Mouse (Mus musculus) lung, embryonic 15.5 days (tissue): ENCODE data around the gene Gda. TPM values are rescaled to one million over a fixed set of nuclear protein-coding genes. Genes with fewer than 3 reads are reported as not detected.

Experiments
- ATAC-seq: fragments of 200-750 bp; cut with Nextera tagmentation; 2 replicates; pipeline ENCODE4 v1.8.0; 2017; ENCODE audit warnings: moderate number of reproducible peaks, borderline replicate concordance; ENCODE audit not compliant: low FRiP score, low TSS enrichment; ENCODE audit errors: extremely low read depth
- H3K27ac ChIP-seq: fragments of 300-500 bp; sonication (generic); 2 replicates; pipeline ENCODE4 v1.5.1; 2015; ENCODE audit warnings: moderate library complexity, mild to moderate bottlenecking, inconsistent platforms
- H3K27me3 ChIP-seq: fragments of 300-500 bp; sonication (generic); 2 replicates; pipeline ENCODE4 v1.6.1; 2015; ENCODE audit warnings: inconsistent platforms
- H3K36me3 ChIP-seq: fragments of 300-500 bp; sonication (generic); 2 replicates; pipeline ENCODE4 v1.6.1; 2015; ENCODE audit warnings: inconsistent platforms
- H3K4me1 ChIP-seq: fragments of 300-500 bp; sonication (generic); 2 replicates; pipeline ENCODE4 v1.6.1; 2015; ENCODE audit warnings: inconsistent platforms
- H3K4me2 ChIP-seq: fragments of 300-500 bp; sonication (generic); 2 replicates; pipeline ENCODE4 v1.6.1; 2015; ENCODE audit warnings: inconsistent platforms, mild to moderate bottlenecking, moderate library complexity
- H3K4me3 ChIP-seq: fragments of 300-500 bp; sonication (generic); 2 replicates; pipeline ENCODE4 v1.5.1; 2015; ENCODE audit warnings: mild to moderate bottlenecking, inconsistent platforms
- H3K9ac ChIP-seq: fragments of 300-500 bp; sonication (generic); 2 replicates; pipeline ENCODE4 v1.6.1; 2015; ENCODE audit warnings: inconsistent platforms
- H3K9me3 ChIP-seq: fragments of 300-500 bp; sonication (generic); 2 replicates; pipeline ENCODE4 v1.6.1; 2016; ENCODE audit warnings: inconsistent platforms
- WGBS: fragments of 180-500 bp; shearing (Covaris S2); methylation state at CpG from one replicate; pipeline ENCODE4 v1.1.7; 2015; 5-methylcytosine and 5-hydroxymethylcytosine counted together
- polyA plus RNA-seq: library from polyadenylated mRNA; unstranded; fragments of >200 nt; fragmentation: Nextera tagmentation; extraction: Ambion mirVana; gene quantifications from 2 replicates; pipeline ENCODE4 v1.2.1, GENCODE M21; 2015

Gda gene
- polyA plus RNA-seq, 1 experiment from 2014 or later, result 0.50 TPM

DNA sequence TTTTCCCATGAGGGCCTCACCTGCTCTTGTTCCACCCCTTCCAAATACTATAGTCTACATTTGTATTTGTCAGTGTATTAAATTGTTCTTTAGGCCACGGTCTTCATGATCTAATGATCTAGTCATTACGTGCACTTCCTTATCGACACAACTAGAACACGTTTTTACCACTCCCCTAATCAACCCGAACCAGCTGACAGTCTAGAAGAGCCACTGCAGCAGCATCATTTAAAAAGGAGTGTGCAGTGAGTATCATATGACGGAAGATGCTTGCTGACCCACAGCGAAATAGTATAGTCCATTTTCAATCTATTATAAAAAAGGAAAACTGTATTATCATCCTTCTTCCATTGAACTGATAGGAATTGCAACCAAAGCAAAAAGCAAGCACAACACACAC is 82.3 kb downstream of the Gda start:
- H3K27me3 ChIP-seq, result no peaks in the 10 kb centered on the region
- H3K4me3 ChIP-seq, result no peak overlapping the region
- WGBS, result 85% methylated on average over 7 of the region's 7 CpGs
- H3K4me1 ChIP-seq, result no peaks in the 10 kb centered on the region
- no peak overlapping the region for H3K27ac ChIP-seq
- no peak overlapping the region for H3K9ac ChIP-seq
- ATAC-seq, result no peak
- no peak overlapping the region for H3K4me2 ChIP-seq
- H3K9me3 ChIP-seq, result no peaks in the 10 kb centered on the region
- H3K36me3 ChIP-seq, result no peaks in the 10 kb centered on the region

GRCm38 (mm10) chr19:21386842-21387241 is 86.4 kb downstream of the Gda start:
- no peaks in the 10 kb centered on the region for H3K9me3 ChIP-seq
- no peak overlapping the region for H3K9ac ChIP-seq
- H3K4me1 ChIP-seq, result no peaks in the 10 kb centered on the region
- no peak overlapping the region for H3K4me2 ChIP-seq
- H3K27me3 ChIP-seq, result no peaks in the 10 kb centered on the region
- no peaks in the 10 kb centered on the region for H3K36me3 ChIP-seq
- 68% methylated on average over 2 of the region's 2 CpGs for WGBS
- no peak for ATAC-seq
- no peak overlapping the region for H3K27ac ChIP-seq
- no peak overlapping the region for H3K4me3 ChIP-seq

GRCm38 (mm10) chr19:21384231-21384630 is 89.0 kb downstream of the Gda start:
- Histone ChIP-seq H3K9ac (no peak overlapping the region), H3K9me3 (no peaks in the 10 kb centered on the region), H3K4me3 (no peak overlapping the region), H3K36me3 (no peaks in the 10 kb centered on the region), H3K4me2 (no peak overlapping the region), H3K27ac (no peak overlapping the region), H3K27me3 (no peaks in the 10 kb centered on the region), H3K4me1 (no peaks in the 10 kb centered on the region)
- ATAC-seq, result no peak
- WGBS, result 86% methylated on average over 3 of the region's 3 CpGs

GRCm38 (mm10) chr19:21383491-21384226 is 89.6 kb downstream of the Gda start:
- H3K4me1 ChIP-seq, result no peaks in the 10 kb centered on the region
- H3K27me3 ChIP-seq, result no peaks in the 10 kb centered on the region
- H3K27ac ChIP-seq, result no peak overlapping the region
- no peak overlapping the region for H3K4me3 ChIP-seq
- H3K4me2 ChIP-seq, result no peak overlapping the region
- 65% methylated on average over 6 of the region's 6 CpGs for WGBS
- ATAC-seq, result no peak
- no peaks in the 10 kb centered on the region for H3K9me3 ChIP-seq
- H3K36me3 ChIP-seq, result no peaks in the 10 kb centered on the region
- H3K9ac ChIP-seq, result no peak overlapping the region

GRCm38 (mm10) chr19:21381696-21382095 is 91.5 kb downstream of the Gda start:
- Histone ChIP-seq H3K36me3 (no peaks in the 10 kb centered on the region), H3K27ac (no peak overlapping the region), H3K4me1 (no peaks in the 10 kb centered on the region), H3K4me3 (no peak overlapping the region), H3K4me2 (no peak overlapping the region), H3K27me3 (no peaks in the 10 kb centered on the region), H3K9me3 (no peaks in the 10 kb centered on the region), H3K9ac (no peak overlapping the region)
- no peak for ATAC-seq
- 60% methylated on average over 2 of the region's 2 CpGs for WGBS

DNA sequence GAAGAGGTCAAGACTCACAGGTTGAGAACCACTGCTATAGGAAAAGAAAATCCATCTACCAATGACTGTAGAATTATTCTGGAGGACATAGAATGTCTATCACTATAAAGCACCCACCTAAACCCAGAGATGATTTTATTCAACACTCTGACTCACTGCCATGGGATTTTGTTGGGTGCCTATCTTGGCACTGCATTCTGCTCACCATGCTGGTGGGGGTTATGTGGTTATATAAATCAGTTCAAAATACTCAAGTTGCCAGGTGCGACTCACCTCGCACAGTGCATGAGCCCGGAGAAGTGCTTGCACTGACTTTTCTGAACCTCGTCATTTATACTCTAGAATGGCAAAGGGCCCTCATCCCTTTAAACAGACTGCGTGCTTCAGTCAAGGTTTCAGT is 94.0 kb downstream of the Gda start:
- no peak overlapping the region for H3K4me2 ChIP-seq
- 86% methylated on average over 5 of the region's 5 CpGs for WGBS
- H3K4me1 ChIP-seq, result no peaks in the 10 kb centered on the region
- no peak overlapping the region for H3K9ac ChIP-seq
- H3K27me3 ChIP-seq, result no peaks in the 10 kb centered on the region
- no peak for ATAC-seq
- H3K4me3 ChIP-seq, result no peak overlapping the region
- H3K27ac ChIP-seq, result no peak overlapping the region
- H3K9me3 ChIP-seq, result no peaks in the 10 kb centered on the region
- no peaks in the 10 kb centered on the region for H3K36me3 ChIP-seq

DNA sequence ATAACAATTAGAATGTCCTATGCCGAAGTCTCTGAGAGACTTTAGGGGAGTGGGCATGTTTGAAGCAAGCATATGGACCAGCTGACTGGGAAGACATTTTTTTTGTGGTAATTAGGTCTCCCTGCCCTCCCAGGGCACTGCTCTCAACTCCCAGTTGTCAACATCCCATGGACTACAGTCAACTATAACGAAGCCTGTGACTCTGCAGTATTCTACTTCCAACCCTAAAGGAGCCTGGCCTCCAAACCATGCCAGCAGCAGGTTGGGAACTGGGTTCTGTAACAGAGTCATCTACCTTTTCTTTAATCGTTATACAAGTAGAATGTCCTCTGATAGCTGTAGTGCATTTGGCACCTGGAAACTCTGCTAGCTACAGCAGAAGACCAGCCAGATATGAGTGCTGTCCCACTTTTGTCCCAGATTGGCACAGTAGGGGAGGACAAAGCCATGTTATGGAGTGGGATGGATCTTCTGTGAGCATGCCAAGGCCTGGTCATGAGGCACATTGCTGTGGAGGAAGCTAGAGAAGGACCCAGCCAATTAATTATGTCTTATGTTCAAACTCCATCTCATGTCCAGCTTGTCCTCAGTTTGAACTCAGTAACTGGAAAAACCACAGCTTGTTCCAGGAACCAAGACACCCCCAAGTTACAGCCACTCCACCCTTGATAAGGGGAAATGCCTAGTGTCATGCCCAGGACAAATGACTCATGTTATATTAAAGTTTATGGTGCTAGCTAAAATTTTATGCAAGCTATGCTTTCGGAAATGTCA is 96.6 kb downstream of the Gda start:
- no peaks in the 10 kb centered on the region for H3K27me3 ChIP-seq
- no peak overlapping the region for H3K27ac ChIP-seq
- ATAC-seq, result no peak
- H3K4me1 ChIP-seq, result no peaks in the 10 kb centered on the region
- no peaks in the 10 kb centered on the region for H3K9me3 ChIP-seq
- WGBS, result 77% methylated on average over 4 of the region's 4 CpGs
- H3K9ac ChIP-seq, result no peak overlapping the region
- no peak overlapping the region for H3K4me2 ChIP-seq
- no peaks in the 10 kb centered on the region for H3K36me3 ChIP-seq
- H3K4me3 ChIP-seq, result no peak overlapping the region

DNA sequence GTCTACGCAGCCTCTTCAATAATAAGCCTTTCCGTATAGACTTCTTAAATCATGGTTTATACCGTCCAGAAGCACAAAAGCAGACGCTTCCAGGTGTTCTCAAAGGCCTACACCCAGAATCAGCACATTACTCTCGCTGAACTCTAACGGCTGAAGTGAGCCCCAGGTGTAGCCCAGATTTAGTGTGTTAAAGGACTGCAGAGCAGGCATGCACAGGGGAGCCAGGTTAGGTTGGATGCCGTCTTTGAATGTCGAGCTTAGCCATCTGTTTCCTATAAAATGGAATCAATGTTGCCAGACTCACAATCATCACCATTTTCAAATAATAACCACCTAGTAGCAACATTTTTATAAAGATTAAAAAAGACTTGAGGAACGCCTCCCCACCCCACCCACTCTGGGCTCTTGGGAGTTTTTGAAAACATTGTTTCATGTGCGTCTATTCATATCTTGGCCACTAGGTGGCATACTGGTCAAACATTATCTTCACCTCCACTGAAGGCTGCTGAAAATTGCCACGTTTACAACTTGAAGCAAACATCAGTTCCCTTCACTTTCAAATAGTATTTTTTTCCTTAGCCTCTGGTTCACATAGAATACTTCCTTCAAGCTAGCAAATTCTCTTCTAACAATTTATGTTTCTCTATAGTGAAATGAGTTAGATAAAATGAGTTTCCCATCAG is 100.0 kb downstream of the Gda start:
- no peak for ATAC-seq
- Histone ChIP-seq H3K4me3 (no peak overlapping the region), H3K27me3 (no peaks in the 10 kb centered on the region), H3K27ac (no peak overlapping the region), H3K36me3 (no peaks in the 10 kb centered on the region), H3K9ac (no peak overlapping the region), H3K4me1 (no peaks in the 10 kb centered on the region), H3K4me2 (no peak overlapping the region; the same call in 1 of the 2 replicates), H3K9me3 (no peaks in the 10 kb centered on the region)
- WGBS, result 46% methylated on average over 11 of the region's 11 CpGs

DNA sequence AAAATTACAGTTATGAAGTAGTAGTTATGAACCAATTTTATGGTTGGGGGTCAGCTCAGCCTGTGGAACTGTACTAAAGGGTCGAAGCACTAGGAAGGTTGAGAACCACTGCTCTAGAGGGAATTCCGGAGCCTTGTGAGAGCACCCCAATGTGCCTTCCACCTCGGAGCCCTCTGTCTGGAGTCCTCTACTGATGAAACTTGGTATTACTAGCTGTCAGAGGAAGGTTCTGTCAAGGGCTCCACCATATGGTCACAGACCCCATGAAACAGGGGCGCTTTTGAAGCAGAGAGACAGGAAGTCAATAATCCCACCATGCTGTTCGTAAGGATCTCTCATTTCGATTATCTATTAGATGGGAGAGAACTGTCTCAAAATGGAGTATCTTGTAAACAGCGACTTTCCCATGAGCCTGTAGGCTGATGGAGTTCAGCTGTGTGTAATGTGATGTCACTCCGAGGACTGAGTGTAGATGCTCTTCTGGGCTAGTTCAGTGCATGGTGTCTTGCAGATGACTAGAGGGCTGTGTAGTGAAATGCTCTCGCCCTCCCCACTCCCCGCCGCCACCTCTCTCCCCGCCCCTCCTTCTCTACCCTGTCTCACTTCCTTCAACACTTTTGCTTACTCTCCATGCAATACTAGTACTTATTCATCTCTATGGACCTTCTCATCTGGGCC is 100.7 kb downstream of the Gda start:
- ATAC-seq, result no peak; the same call in 1 of the 2 replicates
- no peaks in the 10 kb centered on the region for H3K27me3 ChIP-seq
- H3K9me3 ChIP-seq, result no peaks in the 10 kb centered on the region
- H3K4me2 ChIP-seq, result no peak overlapping the region
- no peaks in the 10 kb centered on the region for H3K36me3 ChIP-seq
- H3K9ac ChIP-seq, result no peak overlapping the region
- no peak overlapping the region for H3K4me3 ChIP-seq
- 61% methylated on average over 12 of the region's 12 CpGs for WGBS
- H3K4me1 ChIP-seq, result no peaks in the 10 kb centered on the region
- H3K27ac ChIP-seq, result no peak overlapping the region

- WGBS, result 41% methylated on average over 2 of the region's 2 CpGs
- no peak overlapping the region for H3K27ac ChIP-seq
These were observed 101.9 kb downstream of the Gda start for GRCm38 (mm10) chr19:21371337-21371736.

DNA sequence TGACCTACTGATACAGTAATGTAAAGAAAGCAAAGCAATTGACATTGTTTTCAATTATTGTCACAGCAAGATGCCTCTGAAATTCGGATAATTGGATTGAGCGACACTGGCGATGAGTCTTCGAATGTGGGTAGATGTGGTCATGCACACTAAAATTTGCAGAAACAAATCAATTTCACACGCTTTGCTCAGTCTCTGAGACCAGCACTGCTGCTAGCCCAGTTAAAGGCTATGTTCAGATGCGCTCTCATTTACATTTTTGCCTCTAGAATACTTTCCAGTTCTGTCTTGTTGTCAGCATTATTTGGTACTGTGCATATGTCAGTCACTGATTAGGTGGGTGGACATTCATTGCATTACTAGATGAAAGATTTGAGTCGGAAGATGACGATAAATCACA is 102.5 kb downstream of the Gda start:
- no peaks in the 10 kb centered on the region for H3K36me3 ChIP-seq
- H3K9me3 ChIP-seq, result no peaks in the 10 kb centered on the region
- H3K9ac ChIP-seq, result no peak overlapping the region
- H3K27me3 ChIP-seq, result no peaks in the 10 kb centered on the region
- ATAC-seq, result no peak
- no peaks in the 10 kb centered on the region for H3K4me1 ChIP-seq
- no peak overlapping the region for H3K4me3 ChIP-seq
- no peak overlapping the region for H3K4me2 ChIP-seq
- H3K27ac ChIP-seq, result no peak overlapping the region
- 87% methylated on average over 8 of the region's 8 CpGs for WGBS

More at GRCm38 (mm10) chr19:21371337-21371736, 101.9 kb downstream of the Gda start:
- Histone ChIP-seq H3K4me3 (no peak overlapping the region), H3K4me2 (no peak overlapping the region), H3K9me3 (no peaks in the 10 kb centered on the region), H3K9ac (no peak overlapping the region), H3K36me3 (no peaks in the 10 kb centered on the region), H3K27me3 (no peaks in the 10 kb centered on the region), H3K4me1 (no peaks in the 10 kb centered on the region)
- ATAC-seq, result no peak
